Mouse (Mus musculus) bone marrow macrophage, adult 2 months (primary cell): ENCODE data around the gene Atp7a. TPM values are rescaled to one million over a fixed set of nuclear protein-coding genes. Genes with fewer than 3 reads are reported as not detected.

Source experiments
- H3K27ac ChIP-seq: 2 replicates; pipeline ENCODE4 v1.5.1; 2012; ENCODE audit warnings: low read depth, low read length; ENCODE audit not compliant: insufficient read depth
- H3K4me1 ChIP-seq: 2 replicates; pipeline ENCODE4 v1.6.1; 2012; ENCODE audit warnings: low read length; ENCODE audit not compliant: control insufficient read depth, insufficient read depth
- H3K4me3 ChIP-seq: 2 replicates; pipeline ENCODE4 v1.5.1; 2012; ENCODE audit warnings: mild to moderate bottlenecking, low read length, moderate library complexity; ENCODE audit not compliant: insufficient read depth
- CTCF ChIP-seq: IDR thresholded peaks from 2 replicates; pipeline ENCODE4 v1.5.1; 2012; ENCODE audit warnings: low read depth, mild to moderate bottlenecking, low read length, moderate library complexity
- POLR2A ChIP-seq: IDR thresholded peaks from 2 replicates; pipeline ENCODE4 v1.6.1; 2012; ENCODE audit warnings: mild to moderate bottlenecking, low read depth, low read length, borderline replicate concordance
- polyA plus RNA-seq: library from polyadenylated mRNA; stranded (reverse); fragments of >200 nt; gene quantifications from 2 replicates; pipeline ENCODE4 v1.2.4, GENCODE M21; 2012; ENCODE audit not compliant: missing spikeins, insufficient read depth, insufficient read length

Atp7a gene
- polyA plus RNA-seq, 1 experiment: 20.3 TPM

- H3K4me3 ChIP-seq: no peak overlapping the region
These were observed 138.0 kb downstream of the Atp7a start for GRCm38 (mm10) chrX:106165089-106165488.

GRCm38 (mm10) chrX:106171106-106171852 is 144.2 kb downstream of the Atp7a start:
- TF ChIP-seq POLR2A (no peak), CTCF (no peak)
- H3K4me1 ChIP-seq: no peaks in the 10 kb centered on the region
- no peak overlapping the region for H3K4me3 ChIP-seq
- no peak overlapping the region for H3K27ac ChIP-seq

More at GRCm38 (mm10) chrX:106165089-106165488, 138.0 kb downstream of the Atp7a start:
- no peak overlapping the region for H3K27ac ChIP-seq
- H3K4me1 ChIP-seq: peaks cover 2% of the 10 kb centered on the region; the same call in 1 of the 2 replicates
- TF ChIP-seq POLR2A (no peak), CTCF (no peak)

- TF ChIP-seq CTCF (no peak), POLR2A (no peak)
- H3K27ac ChIP-seq: no peak overlapping the region
- no peaks in the 10 kb centered on the region for H3K4me1 ChIP-seq
- no peak overlapping the region for H3K4me3 ChIP-seq
These were observed 144.7 kb downstream of the Atp7a start for GRCm38 (mm10) chrX:106171853-106172154.

Other genes starting within 250 kb of the Atp7a start
- 116 and 123 TPM in 2 replicates for gene Atrx, start 97.9 kb upstream of the Atp7a start, polyA plus RNA-seq
- gene Magt1, start 15.4 kb upstream of the Atp7a start, polyA plus RNA-seq: 43.8 and 44.7 TPM in 2 replicates
- 291 and 396 TPM in 2 replicates for gene Cox7b, start 11.6 kb upstream of the Atp7a start, polyA plus RNA-seq
- 151 and 181 TPM in 2 replicates for gene Tlr13, start 115.9 kb downstream of the Atp7a start, polyA plus RNA-seq
- gene Pgk1, start 159.8 kb downstream of the Atp7a start, polyA plus RNA-seq: 274 and 285 TPM in 2 replicates
- 3.1 and 3.3 TPM in 2 replicates for gene Taf9b, start 193.9 kb downstream of the Atp7a start, polyA plus RNA-seq
- not detected in 2 replicates for gene Fnd3c2, start 228.1 kb downstream of the Atp7a start, polyA plus RNA-seq